Mouse (Mus musculus): ENCODE data around the gene Adamts14. TPM values are rescaled to one million over a fixed set of nuclear protein-coding genes. Genes with fewer than 3 reads are reported as not detected.

Gene Adamts14
- 0.26 and 0.43 TPM in 2 replicates for polyA plus RNA-seq (2016; fragmentation: Nextera tagmentation; extraction: Ambion mirVana)

- peak; percentile 61 for DNase-seq (ENCODE audit: low spot score)
- WGBS = under 1% methylated on average over 62 of the region's 75 CpGs
Measured at GRCm38 (mm10) chr10:61273081-61273843, at the start of gene Adamts14. Adamts14 (minus strand) TSS chr10:61273438.

DNA sequence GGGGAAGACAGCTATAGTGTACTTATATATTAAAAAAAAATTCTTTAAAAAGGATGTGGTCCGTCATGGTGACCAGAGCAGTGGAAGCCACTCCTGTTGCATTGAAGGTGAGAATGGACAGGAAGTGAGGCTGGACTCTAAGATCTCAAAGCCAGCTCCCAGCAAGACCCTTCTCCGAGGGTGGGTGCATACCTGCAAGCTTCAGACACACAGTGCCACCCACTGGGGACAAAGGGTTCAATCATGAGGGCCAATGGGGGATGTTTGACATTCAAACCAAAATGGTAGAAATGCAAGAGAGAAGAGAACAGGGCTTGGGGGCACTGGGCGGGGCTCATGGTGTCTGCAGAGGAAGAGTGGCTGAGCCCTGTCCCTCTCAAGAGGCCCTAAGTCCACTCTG is 45.3 kb upstream of the Adamts14 start:
- H3K27me3 ChIP-seq (ENCODE audit: insufficient read depth, poor library complexity, severe bottlenecking) = no peaks in the 10 kb centered on the region
- no peak overlapping the region for H3K27ac ChIP-seq
- DNase-seq (ENCODE audit: low spot score) = no peak
- H3K4me3 ChIP-seq = no peak overlapping the region
- 0 out of 2 replicates have a peak, but pooled peaks cover 6% of the 10 kb centered on the region for H3K9me3 ChIP-seq
- WGBS = 92% methylated on average over 3 of the region's 3 CpGs
- peaks cover 54% of the 10 kb centered on the region for H3K36me3 ChIP-seq
- peaks cover 15% of the 10 kb centered on the region for H3K4me1 ChIP-seq (replicated peaks)

More at GRCm38 (mm10) chr10:61273081-61273843, at the start of gene Adamts14:
- peak within 1 kb of the TSS; percentile 69 for H3K4me3 ChIP-seq
- H3K9me3 ChIP-seq = no peaks in the 10 kb centered on the region
- H3K36me3 ChIP-seq = no peaks in the 10 kb centered on the region
- peak within 1 kb of the TSS; percentile 84 for H3K27ac ChIP-seq
- peaks cover 41% of the 10 kb centered on the region for H3K4me1 ChIP-seq (replicated peaks)
- H3K27me3 ChIP-seq (ENCODE audit: insufficient read depth, poor library complexity, severe bottlenecking) = peaks cover 46% of the 10 kb centered on the region

DNA sequence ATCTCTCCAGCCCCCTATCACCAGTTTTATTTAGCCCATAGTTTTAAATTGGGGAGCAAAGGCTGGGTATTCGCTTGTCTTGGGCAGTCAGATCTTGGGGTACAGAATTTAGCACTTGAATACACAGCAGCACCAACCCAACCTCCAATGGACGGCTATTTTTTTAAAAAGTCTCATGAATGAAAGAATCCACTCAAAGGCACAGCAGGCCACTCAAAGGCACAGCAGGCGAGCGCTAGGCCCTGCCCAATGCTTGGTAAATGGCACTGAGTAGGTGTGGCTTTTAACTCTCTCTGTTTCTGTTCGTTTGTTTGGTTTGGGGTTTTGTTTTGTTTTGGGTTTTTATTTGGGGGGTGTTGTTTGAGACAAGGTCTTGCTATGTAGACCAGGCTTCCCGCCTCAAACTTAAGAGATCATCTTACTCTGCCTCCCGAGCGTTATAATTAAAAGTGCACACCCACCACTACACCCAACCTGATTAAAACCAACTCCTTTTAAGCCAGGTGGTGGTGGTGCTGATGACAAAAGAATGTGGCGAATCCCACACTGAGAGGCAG is 42.2 kb upstream of the Adamts14 start:
- H3K4me1 ChIP-seq (replicated peaks) = peaks cover 26% of the 10 kb centered on the region
- no peaks in the 10 kb centered on the region for H3K27me3 ChIP-seq (ENCODE audit: insufficient read depth, poor library complexity, severe bottlenecking)
- no peak overlapping the region for H3K4me3 ChIP-seq
- H3K36me3 ChIP-seq = peaks cover 24% of the 10 kb centered on the region
- 14% methylated on average over 9 of the region's 9 CpGs for WGBS
- DNase-seq (ENCODE audit: low spot score) = no peak
- H3K9me3 ChIP-seq = no peaks in the 10 kb centered on the region
- no peak overlapping the region for H3K27ac ChIP-seq

DNA sequence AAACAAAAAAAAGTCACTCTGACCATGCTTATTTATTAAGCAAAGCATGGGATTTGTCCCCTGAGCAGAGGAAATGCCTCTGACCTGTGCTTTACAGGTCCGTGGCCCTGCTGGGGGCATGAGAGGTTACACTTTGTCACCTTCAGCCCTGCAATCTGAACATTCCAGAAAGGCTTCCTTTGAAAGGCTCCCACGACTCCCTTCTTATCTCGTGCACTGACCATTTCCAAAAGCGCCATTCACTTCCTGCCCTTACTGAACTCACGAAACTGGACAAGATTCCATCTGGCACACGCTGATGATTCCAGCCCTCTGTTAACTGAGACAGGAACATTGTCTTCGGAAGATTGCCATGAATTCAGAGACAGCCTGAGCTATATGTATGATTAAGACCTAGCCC is 40.5 kb upstream of the Adamts14 start:
- H3K4me1 ChIP-seq (replicated peaks) = peaks cover 36% of the 10 kb centered on the region
- 63% methylated on average over 7 of the region's 7 CpGs for WGBS
- no peak overlapping the region for H3K4me3 ChIP-seq
- no peaks in the 10 kb centered on the region for H3K27me3 ChIP-seq (ENCODE audit: insufficient read depth, poor library complexity, severe bottlenecking)
- peaks cover 9% of the 10 kb centered on the region; the same call in 1 of the 2 replicates for H3K36me3 ChIP-seq
- no peaks in the 10 kb centered on the region for H3K9me3 ChIP-seq
- H3K27ac ChIP-seq = no peak overlapping the region
- DNase-seq (ENCODE audit: low spot score) = no peak

GRCm38 (mm10) chr10:61312754-61313153 is 39.5 kb upstream of the Adamts14 start:
- no peaks in the 10 kb centered on the region for H3K9me3 ChIP-seq
- H3K36me3 ChIP-seq = no peaks in the 10 kb centered on the region
- WGBS = 65% methylated on average over 7 of the region's 7 CpGs
- no peak overlapping the region for H3K4me3 ChIP-seq
- no peaks in the 10 kb centered on the region for H3K27me3 ChIP-seq (ENCODE audit: insufficient read depth, poor library complexity, severe bottlenecking)
- peaks cover 42% of the 10 kb centered on the region for H3K4me1 ChIP-seq (replicated peaks)
- H3K27ac ChIP-seq = no peak overlapping the region
- DNase-seq (ENCODE audit: low spot score) = no peak

DNA sequence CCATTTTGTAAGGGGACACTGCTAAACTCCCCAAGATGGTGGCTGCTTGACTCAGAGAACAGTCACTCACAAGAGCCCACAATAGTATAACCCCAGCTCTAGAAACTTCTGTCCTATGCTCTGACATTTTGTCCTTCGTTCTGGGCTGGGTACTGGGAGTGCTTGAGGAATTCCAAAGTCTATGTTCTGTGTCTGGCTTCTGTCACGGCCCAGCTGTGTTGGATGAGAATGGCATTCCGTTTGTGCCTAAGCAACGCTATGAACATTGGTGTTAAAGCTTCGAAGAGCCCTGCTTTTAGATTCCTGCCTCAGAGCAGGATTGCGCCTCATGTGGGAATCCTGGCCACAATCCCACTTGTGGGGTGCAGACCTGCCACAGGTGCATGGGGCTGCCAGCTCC is 38.9 kb upstream of the Adamts14 start:
- H3K27me3 ChIP-seq (ENCODE audit: insufficient read depth, poor library complexity, severe bottlenecking) = no peaks in the 10 kb centered on the region
- H3K9me3 ChIP-seq = no peaks in the 10 kb centered on the region
- DNase-seq (ENCODE audit: low spot score) = no peak
- H3K4me3 ChIP-seq = no peak overlapping the region
- no peak overlapping the region for H3K27ac ChIP-seq
- no peaks in the 10 kb centered on the region for H3K36me3 ChIP-seq
- 86% methylated on average over 6 of the region's 6 CpGs for WGBS
- peaks cover 42% of the 10 kb centered on the region for H3K4me1 ChIP-seq (replicated peaks)

GRCm38 (mm10) chr10:61308706-61309320 is 35.6 kb upstream of the Adamts14 start:
- Histone ChIP-seq H3K27ac (no peak overlapping the region), H3K4me1 (replicated peaks) (peaks cover 33% of the 10 kb centered on the region), H3K27me3 (ENCODE audit: insufficient read depth, poor library complexity, severe bottlenecking) (no peaks in the 10 kb centered on the region), H3K36me3 (no peaks in the 10 kb centered on the region), H3K4me3 (no peak overlapping the region), H3K9me3 (no peaks in the 10 kb centered on the region)
- WGBS = 57% methylated on average over 12 of the region's 12 CpGs
- no peak for DNase-seq (ENCODE audit: low spot score)

- Histone ChIP-seq H3K27me3 (ENCODE audit: insufficient read depth, poor library complexity, severe bottlenecking) (no peaks in the 10 kb centered on the region), H3K27ac (0 out of 2 replicates have a peak overlapping the region, but pooled peaks have one; percentile 29), H3K9me3 (no peaks in the 10 kb centered on the region), H3K36me3 (no peaks in the 10 kb centered on the region), H3K4me3 (no peak overlapping the region), H3K4me1 (replicated peaks) (peaks cover 20% of the 10 kb centered on the region)
- DNase-seq (ENCODE audit: low spot score) = no peak
- 83% methylated on average over 13 of the region's 13 CpGs for WGBS
Measured at GRCm38 (mm10) chr10:61305928-61306590, 32.8 kb upstream of the Adamts14 start.

DNA sequence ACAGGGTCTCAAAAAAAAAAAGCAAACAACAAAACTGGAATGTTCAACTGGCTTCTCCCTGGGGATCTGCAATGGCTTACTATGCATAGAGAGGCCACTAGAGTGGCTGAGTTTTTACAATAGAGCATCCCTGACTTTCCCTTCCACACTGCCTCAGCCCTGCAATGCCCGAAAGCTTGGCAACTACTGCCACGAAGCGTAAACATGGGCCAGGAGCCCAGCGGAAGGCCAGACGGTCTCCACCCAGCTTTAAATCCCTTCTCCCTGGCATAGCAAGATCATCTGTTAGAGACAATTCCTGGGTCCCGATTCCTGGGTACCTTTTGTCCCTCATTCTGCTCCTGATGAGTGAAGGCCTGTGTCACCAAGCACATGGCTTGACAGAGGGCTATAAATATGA is 30.8 kb upstream of the Adamts14 start:
- Histone ChIP-seq H3K9me3 (no peaks in the 10 kb centered on the region), H3K4me3 (no peak overlapping the region), H3K27ac (no peak overlapping the region), H3K4me1 (replicated peaks) (peaks cover 13% of the 10 kb centered on the region), H3K27me3 (ENCODE audit: insufficient read depth, poor library complexity, severe bottlenecking) (no peaks in the 10 kb centered on the region), H3K36me3 (no peaks in the 10 kb centered on the region)
- DNase-seq (ENCODE audit: low spot score) = no peak
- 89% methylated on average over 6 of the region's 6 CpGs for WGBS

DNA sequence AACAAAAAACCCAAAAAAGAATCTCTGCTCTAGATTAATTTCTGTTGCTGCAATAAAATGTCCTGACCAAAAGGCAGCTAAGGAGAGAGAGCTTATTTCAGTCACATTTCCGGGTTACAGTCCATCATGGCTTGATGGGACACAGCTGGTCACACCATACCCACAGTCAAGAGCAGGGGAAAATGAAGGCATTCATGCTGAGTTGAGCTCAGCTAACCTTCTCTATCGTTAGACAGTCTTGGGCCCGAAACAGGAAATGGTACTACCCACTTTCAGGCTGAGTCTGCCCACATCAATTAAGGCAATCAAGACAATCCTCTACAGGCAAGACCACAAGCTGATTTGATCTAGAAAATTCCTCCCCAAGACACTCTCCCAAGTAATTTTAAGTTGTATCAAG is 27.8 kb upstream of the Adamts14 start:
- Histone ChIP-seq H3K27me3 (ENCODE audit: insufficient read depth, poor library complexity, severe bottlenecking) (no peaks in the 10 kb centered on the region), H3K4me1 (replicated peaks) (no peaks in the 10 kb centered on the region), H3K9me3 (no peaks in the 10 kb centered on the region), H3K36me3 (no peaks in the 10 kb centered on the region), H3K4me3 (no peak overlapping the region), H3K27ac (no peak overlapping the region)
- DNase-seq (ENCODE audit: low spot score) = no peak
- WGBS = 90% methylated on average over 3 of the region's 3 CpGs

- Histone ChIP-seq H3K4me1 (replicated peaks) (no peaks in the 10 kb centered on the region), H3K27ac (no peak within 1 kb of the TSS), H3K4me3 (no peak within 1 kb of the TSS), H3K36me3 (no peaks in the 10 kb centered on the region), H3K9me3 (no peaks in the 10 kb centered on the region), H3K27me3 (ENCODE audit: insufficient read depth, poor library complexity, severe bottlenecking) (no peaks in the 10 kb centered on the region)
- DNase-seq (ENCODE audit: low spot score) = no peak
- WGBS = 88% methylated on average over 7 of the region's 7 CpGs
Measured at GRCm38 (mm10) chr10:61297477-61297876, 24.2 kb upstream of the Adamts14 start, which contains the start of gene Prf1. Prf1 (plus strand) TSS chr10:61297833.

DNA sequence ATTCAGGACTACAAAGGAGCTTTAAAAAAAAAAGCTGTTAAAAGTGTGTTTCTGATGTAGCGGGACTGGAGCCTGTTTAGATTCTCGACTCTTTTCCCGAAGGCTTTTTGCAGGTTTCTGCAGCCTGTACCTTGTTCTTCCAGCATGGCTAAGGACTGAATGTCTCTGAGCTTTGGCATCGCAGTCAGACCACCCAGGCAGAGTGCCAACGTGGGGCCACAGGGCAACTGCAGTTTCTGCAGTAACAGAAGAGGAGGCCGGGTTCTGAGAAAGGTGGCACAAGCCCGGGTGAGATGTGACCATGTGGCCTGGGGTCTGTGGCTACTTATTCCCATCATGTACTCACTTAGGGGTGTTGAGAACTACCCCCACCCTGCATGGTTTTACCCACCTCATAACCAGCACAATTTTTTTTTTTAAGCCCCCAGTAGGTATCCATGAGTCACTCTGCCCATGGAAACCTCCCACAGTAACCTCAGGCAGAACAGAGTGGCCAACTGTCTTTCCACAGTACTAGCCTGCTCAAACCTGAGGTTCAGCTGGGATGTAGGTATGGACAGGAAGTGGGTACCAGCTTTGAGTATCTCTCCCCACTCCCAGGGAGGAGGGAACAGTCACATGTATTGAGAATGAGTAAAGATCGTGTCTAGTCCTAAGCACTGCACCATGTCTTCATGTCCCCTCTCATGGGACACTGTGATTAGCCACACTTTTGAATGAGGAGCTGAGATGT is 23.6 kb upstream of the Adamts14 start:
- WGBS = 88% methylated on average over 8 of the region's 8 CpGs
- H3K4me3 ChIP-seq = no peak overlapping the region
- no peaks in the 10 kb centered on the region for H3K36me3 ChIP-seq
- no peaks in the 10 kb centered on the region for H3K9me3 ChIP-seq
- H3K4me1 ChIP-seq (replicated peaks) = no peaks in the 10 kb centered on the region
- no peak overlapping the region for H3K27ac ChIP-seq
- DNase-seq (ENCODE audit: low spot score) = no peak
- H3K27me3 ChIP-seq (ENCODE audit: insufficient read depth, poor library complexity, severe bottlenecking) = no peaks in the 10 kb centered on the region

Measured in hindbrain, embryonic 10.5 days (tissue).